Mouse (Mus musculus) small intestine, adult 2 months (tissue): ENCODE results near the gene Chrng. TPM values are rescaled to one million over a fixed set of nuclear protein-coding genes. Genes with fewer than 3 reads are reported as not detected.

ENCODE experiments used
- H3K27ac ChIP-seq: fragments of 200-500 bp; 2 replicates; pipeline ENCODE4 v1.5.1; 2012; ENCODE audit warnings: low read depth, low read length, control low read depth, inconsistent platforms; ENCODE audit not compliant: insufficient read depth
- H3K27me3 ChIP-seq: fragments of 200-500 bp; 2 replicates; pipeline ENCODE4 v1.6.1; 2012; ENCODE audit warnings: mild to moderate bottlenecking, moderate library complexity, low read length, inconsistent platforms; ENCODE audit not compliant: control insufficient read depth, insufficient read depth
- H3K36me3 ChIP-seq: fragments of 200-500 bp; 2 replicates; pipeline ENCODE4 v1.6.1; 2012; ENCODE audit warnings: mild to moderate bottlenecking, low read length, control low read depth, inconsistent platforms; ENCODE audit not compliant: control insufficient read depth, insufficient read depth
- H3K4me1 ChIP-seq: fragments of 200-500 bp; 2 replicates; pipeline ENCODE4 v1.6.1; 2012; ENCODE audit warnings: low read length, inconsistent platforms, mixed read lengths; ENCODE audit not compliant: control insufficient read depth, insufficient read depth, insufficient read length
- H3K4me3 ChIP-seq: fragments of 200-500 bp; 2 replicates; pipeline ENCODE4 v1.5.1; 2012; ENCODE audit warnings: low read depth, mild to moderate bottlenecking, control low read depth, inconsistent platforms, low read length, moderate library complexity
- CTCF ChIP-seq: fragments of 200-500 bp; IDR thresholded peaks from 2 replicates; pipeline ENCODE4 v1.5.1; 2012; ENCODE audit warnings: low read depth, mild to moderate bottlenecking, control low read depth, inconsistent platforms, low read length, moderate library complexity, mixed read lengths; ENCODE audit not compliant: insufficient replicate concordance, insufficient read length; ENCODE audit errors: extremely low read depth
- POLR2A ChIP-seq: fragments of 200-500 bp; IDR thresholded peaks from 2 replicates; pipeline ENCODE4 v1.6.1; 2012; ENCODE audit warnings: low read depth, mild to moderate bottlenecking, control low read depth, inconsistent platforms, low read length, moderate library complexity
- WGBS: fragments of 180-500 bp; shearing (Covaris S2); methylation state at CpG from one replicate; pipeline ENCODE4 v1.1.7; 2018; 5-methylcytosine and 5-hydroxymethylcytosine counted together
- polyA plus RNA-seq: library from polyadenylated mRNA; depleted of rRNA; stranded (reverse); fragments of >200 nt; gene quantifications from 2 replicates; pipeline ENCODE4 v1.2.3, GENCODE M21; 2012

Gene Chrng
- polyA plus RNA-seq, 1 experiment = not detected

- Histone ChIP-seq H3K4me1 (peaks cover 7% of the 10 kb centered on the region; the same call in 1 of the 2 replicates), H3K27ac (no peak overlapping the region), H3K4me3 (no peak overlapping the region), H3K27me3 (no peaks in the 10 kb centered on the region), H3K36me3 (no peaks in the 10 kb centered on the region)
- 79% methylated on average over 4 of the region's 4 CpGs for WGBS
- TF ChIP-seq CTCF (no peak), POLR2A (no peak)
These were observed 7.0 kb downstream of the Chrng start for GRCm38 (mm10) chr1:87211431-87211830.

DNA sequence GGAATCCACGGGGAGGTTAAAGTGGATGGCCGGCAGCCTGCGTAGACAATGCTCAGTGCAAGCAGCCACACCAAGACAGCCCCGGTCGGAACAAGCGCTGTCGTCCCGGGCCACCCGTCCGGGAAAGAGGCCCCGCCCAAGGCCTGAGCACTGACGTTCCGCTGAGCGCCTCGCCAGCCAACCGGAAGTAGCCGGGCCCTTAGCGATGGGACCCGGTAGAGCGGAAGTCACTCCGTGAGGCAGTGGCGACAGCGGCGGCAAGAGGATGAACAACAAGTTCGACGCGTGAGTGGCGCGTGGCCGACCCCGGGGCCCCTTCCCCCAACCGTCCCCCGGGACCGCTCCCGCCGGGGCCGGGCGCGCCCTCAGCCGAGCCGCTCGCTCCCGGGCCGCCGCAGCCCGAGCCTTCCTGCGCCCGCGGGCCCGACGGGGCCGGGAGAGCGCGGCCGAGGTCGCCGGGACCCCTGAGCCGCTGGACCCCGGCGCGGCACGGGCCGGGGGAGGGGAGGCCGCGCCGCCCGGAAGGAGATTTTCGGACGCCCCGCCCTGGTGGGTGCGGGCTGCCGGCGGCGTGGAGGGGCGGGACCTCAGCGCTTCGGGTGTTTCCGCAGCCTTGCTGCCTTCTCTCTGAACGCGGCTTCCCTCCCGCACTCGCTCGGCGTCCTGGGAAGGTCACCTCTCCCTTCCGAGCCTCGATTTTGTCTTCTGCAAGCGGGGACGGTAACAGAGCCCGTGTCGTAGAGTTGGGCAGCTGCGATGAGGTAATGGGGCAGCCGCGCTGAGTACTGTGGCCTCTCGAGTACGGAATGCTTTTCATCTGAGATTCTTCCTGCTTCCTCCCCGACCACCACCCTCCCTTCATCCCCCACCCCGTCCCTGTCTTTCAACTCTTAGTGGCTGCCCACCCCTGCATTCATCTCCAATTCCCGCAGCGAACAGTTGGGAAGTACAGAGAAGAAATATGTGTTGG lies 9.6 kb downstream of the Chrng start, which contains the start of gene Eif4e2:
Gene Eif4e2 (plus strand): TSS at position 180 of the 970 bp plus-strand sequence.
- TF ChIP-seq POLR2A (peak; percentile 93), CTCF (no peak)
- H3K36me3 ChIP-seq = no peaks in the 10 kb centered on the region
- H3K4me3 ChIP-seq = peak within 1 kb of the TSS; percentile 77
- WGBS = 1% methylated on average over 98 of the region's 99 CpGs
- peak within 1 kb of the TSS; percentile 89 for H3K27ac ChIP-seq
- H3K4me1 ChIP-seq = peaks cover 12% of the 10 kb centered on the region; the same call in 1 of the 2 replicates
- no peaks in the 10 kb centered on the region for H3K27me3 ChIP-seq

DNA sequence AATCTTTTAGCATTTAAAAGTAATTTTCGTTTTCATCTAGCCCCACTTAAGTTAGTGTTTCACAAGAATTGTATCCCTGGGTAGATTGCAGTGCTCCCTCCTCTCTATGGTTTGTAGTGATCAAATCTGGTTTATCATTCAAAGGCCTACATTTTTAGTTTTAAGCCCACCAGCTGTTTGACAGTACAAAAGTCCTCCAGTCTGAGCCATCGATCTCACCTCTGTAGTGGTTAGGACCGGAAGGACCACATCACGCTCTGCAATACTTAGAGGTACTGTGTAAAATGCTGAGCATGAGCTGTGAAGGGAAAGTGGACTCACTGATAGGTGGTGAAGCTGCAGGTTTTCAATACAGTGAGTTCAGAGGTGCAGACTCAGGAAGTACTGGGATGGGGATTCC lies 10.3 kb downstream of the Chrng start:
- no peak overlapping the region for H3K27ac ChIP-seq

GRCm38 (mm10) chr1:87217938-87218337 lies 13.5 kb downstream of the Chrng start:
- WGBS = 25% methylated on average over 3 of the region's 3 CpGs
- H3K36me3 ChIP-seq = peaks cover 34% of the 10 kb centered on the region
- H3K4me3 ChIP-seq = no peak overlapping the region
- TF ChIP-seq POLR2A = no peak
- TF ChIP-seq CTCF = no peak
- no peak overlapping the region for H3K27ac ChIP-seq
- peaks cover 12% of the 10 kb centered on the region; the same call in 1 of the 2 replicates for H3K4me1 ChIP-seq
- no peaks in the 10 kb centered on the region for H3K27me3 ChIP-seq

More for the DNA sequence above, 10.3 kb downstream of the Chrng start:
- peaks cover 12% of the 10 kb centered on the region; the same call in 1 of the 2 replicates for H3K4me1 ChIP-seq
- H3K4me3 ChIP-seq = peak overlapping the region; percentile 77
- no peaks in the 10 kb centered on the region for H3K27me3 ChIP-seq
- H3K36me3 ChIP-seq = peaks cover 4% of the 10 kb centered on the region
- TF ChIP-seq CTCF = no peak
- no peak for TF ChIP-seq POLR2A
- WGBS = 3% methylated on average over 4 of the region's 4 CpGs

- no peak overlapping the region for H3K4me3 ChIP-seq
- H3K36me3 ChIP-seq = peaks cover 81% of the 10 kb centered on the region
- TF ChIP-seq CTCF = no peak
- no peak for TF ChIP-seq POLR2A
- H3K4me1 ChIP-seq = no peaks in the 10 kb centered on the region
- 97% methylated on average over 8 of the region's 8 CpGs for WGBS
- no peak overlapping the region for H3K27ac ChIP-seq
- no peaks in the 10 kb centered on the region for H3K27me3 ChIP-seq
These were observed 21.3 kb downstream of the Chrng start for GRCm38 (mm10) chr1:87225739-87226138.

DNA sequence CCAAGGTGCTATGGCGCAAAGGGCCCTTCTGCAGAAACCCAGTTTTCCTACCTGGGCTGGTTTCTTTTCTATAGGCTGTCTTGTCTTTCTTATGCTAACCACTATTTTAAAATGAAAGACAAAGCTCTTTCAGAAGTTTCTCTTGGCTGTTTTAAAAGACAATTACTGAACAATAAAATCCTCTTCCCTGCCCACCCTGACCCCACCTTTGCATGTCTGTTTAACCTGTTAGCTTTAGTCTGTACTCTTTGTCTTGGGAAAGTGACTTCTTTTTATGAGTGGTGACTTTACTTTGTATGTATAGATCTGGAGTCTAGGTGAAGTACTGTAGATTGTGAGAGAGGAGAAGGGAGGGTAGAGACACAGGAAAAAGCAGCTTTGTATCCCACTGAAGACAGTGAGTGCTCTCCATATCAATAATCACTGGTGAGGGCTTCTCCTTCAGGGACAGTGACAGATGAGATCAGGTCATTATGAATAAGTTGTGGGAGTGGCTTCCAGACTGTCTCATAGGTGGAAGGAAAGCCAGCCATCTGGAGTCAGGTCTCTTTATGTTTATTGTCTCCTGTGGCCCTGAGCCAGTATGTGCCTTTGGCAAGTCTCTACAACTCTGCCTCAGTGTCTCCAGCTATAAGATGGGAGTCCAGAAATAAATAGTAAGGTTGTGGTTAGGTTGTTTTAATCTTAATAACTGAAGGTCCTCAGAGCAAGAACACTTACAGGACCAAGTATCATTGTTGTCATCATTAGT lies 22.1 kb downstream of the Chrng start:
- no peak for TF ChIP-seq POLR2A
- TF ChIP-seq CTCF = no peak
- no peak overlapping the region for H3K4me3 ChIP-seq
- peaks cover 74% of the 10 kb centered on the region for H3K36me3 ChIP-seq
- H3K27me3 ChIP-seq = no peaks in the 10 kb centered on the region
- 100% methylated on average over 1 of the region's 1 CpGs for WGBS
- H3K4me1 ChIP-seq = no peaks in the 10 kb centered on the region
- H3K27ac ChIP-seq = no peak overlapping the region

DNA sequence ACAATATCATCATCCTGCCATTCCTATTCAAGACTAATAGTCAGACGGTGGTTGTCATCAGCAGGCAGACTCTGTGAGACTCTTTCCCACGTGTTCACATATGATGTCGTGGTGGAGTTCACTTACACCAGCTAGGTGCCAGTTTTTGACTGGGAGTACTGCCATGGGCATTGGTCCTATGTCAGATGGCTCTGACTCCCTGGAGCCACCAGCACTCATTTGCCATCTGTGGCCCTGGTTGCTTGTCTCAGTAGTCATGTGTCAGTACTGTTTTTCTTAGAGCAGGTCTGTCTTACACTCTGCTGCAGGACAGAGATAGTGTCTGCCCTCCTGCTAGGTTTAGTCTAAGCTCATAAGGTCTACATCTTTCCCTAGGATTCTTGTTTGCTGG lies 22.7 kb downstream of the Chrng start:
- TF ChIP-seq CTCF (no peak), POLR2A (no peak)
- Histone ChIP-seq H3K4me3 (no peak overlapping the region), H3K4me1 (no peaks in the 10 kb centered on the region), H3K27me3 (no peaks in the 10 kb centered on the region), H3K36me3 (peaks cover 68% of the 10 kb centered on the region), H3K27ac (no peak overlapping the region)
- WGBS = 88% methylated on average over 3 of the region's 3 CpGs
